Mouse (Mus musculus): ENCODE data around the gene Pole2.

DNA sequence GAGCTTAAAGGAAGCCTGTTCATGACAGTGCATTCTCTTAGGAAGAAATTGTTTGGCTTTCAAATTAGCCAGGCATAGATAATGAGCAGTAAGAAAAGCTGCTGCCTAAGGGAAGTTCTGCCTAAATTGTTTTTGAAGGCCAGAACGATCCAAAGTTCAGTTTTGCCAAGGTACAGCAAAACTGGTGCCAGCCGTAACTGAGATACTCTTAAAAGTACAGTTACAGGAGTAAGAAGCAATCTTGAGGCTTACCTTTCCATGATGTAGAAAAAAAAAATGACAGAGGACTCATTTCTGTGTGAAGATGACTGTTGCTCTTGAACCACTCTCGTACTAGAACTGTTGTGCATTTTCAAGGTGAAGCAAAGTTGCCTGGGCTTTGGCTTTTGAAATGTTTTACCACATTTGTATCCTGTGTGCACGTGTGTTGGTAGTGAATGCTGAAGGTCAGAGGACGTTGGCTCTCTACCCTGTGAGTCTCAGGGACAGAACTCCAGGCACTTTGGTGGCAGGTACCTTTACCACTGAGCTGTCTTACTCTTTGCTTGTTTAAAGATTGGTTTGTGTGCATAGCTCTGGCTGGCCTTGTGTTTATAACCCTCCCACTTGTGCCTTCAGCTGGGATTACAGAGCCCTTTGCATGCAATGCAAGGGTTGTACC, 41.1 kb downstream of the Pole2 start:
- TF ChIP-seq TAL1 (IDR thresholded peaks at IDR 0.05; ENCODE audit: low read length), result no peak
- TF ChIP-seq GATA1 (IDR thresholded peaks at IDR 0.05; ENCODE audit: low read length), result no peak

Measured in erythroblast, embryonic 14.5 days (primary cell).